Mouse (Mus musculus) layer of hippocampus, adult 2 months (tissue): Measurements from ENCODE around the gene Lipo4. TPM values are rescaled to one million over a fixed set of nuclear protein-coding genes. Genes with fewer than 3 reads are reported as not detected.
"Not testable (repeated sequence)": the region's sequence is repeated elsewhere in the genome, so short reads cannot be mapped to it uniquely, and the experiment has no call there.

Experiments used
- DNase-seq, 2 experiments: peaks; one replicate each; pipeline ENCODE4 v3.0.0; 2022; ENCODE audit warnings: low spot score in 2 of 2
- H3K27ac ChIP-seq: fragments of 200-600 bp; 2 replicates; pipeline ENCODE4 v1.8.1; 2022
- H3K4me3 ChIP-seq: fragments of 200-600 bp; 2 replicates; pipeline ENCODE4 v1.8.1; 2022; ENCODE audit warnings: mild to moderate bottlenecking
- CTCF ChIP-seq: fragments of 200-600 bp; conservative IDR thresholded peaks from 2 replicates; pipeline ENCODE4 v1.8.1; 2022; ENCODE audit warnings: antibody characterized with exemption, mild to moderate bottlenecking, moderate library complexity
- long read RNA-seq, 2 experiments: library from polyadenylated mRNA; stranded (forward); transcript quantifications; one replicate each; pipeline ENCODE4 v2.0.0; 2021; ENCODE audit warnings: borderline mapping rate in 2 of 2
- total RNA-seq, 2 experiments: library from RNA; stranded (reverse); gene quantifications; 2 replicates each; pipeline ENCODE4 v1.2.3; 2021

The Lipo4 gene
- total RNA-seq, result not detected
- long read RNA-seq, experiment 1, result 0 reads
- long read RNA-seq, experiment 2, result 0 reads

GRCm38 (mm10) chr19:33517680-33518079 is at the start of gene Lipo4:
Gene Lipo4 (minus strand): TSS chr19:33517780.
- TF ChIP-seq CTCF, result no peak
- no peak for DNase-seq
- no peak within 1 kb of the TSS for H3K4me3 ChIP-seq
- H3K27ac ChIP-seq, result no peak within 1 kb of the TSS

- H3K4me3 ChIP-seq, DNase-seq, H3K27ac ChIP-seq: not testable (repeated sequence)
These were observed 61.2 kb downstream of the Lipo4 start for GRCm38 (mm10) chr19:33456426-33456825.

- DNase-seq, result no peak
- TF ChIP-seq CTCF, result no peak
- H3K4me3 ChIP-seq, result no peak overlapping the region
- no peak overlapping the region for H3K27ac ChIP-seq
These were observed 63.9 kb downstream of the Lipo4 start for GRCm38 (mm10) chr19:33453725-33454124.

Other genes starting within 250 kb of the Lipo4 start
- gene Rnls, start 125.5 kb downstream of the Lipo4 start, total RNA-seq, result 1 to 10 TPM in 1 of 2 experiments, under 1 TPM in 1; 0.98 to 1.5 TPM
- gene Gm8978, start 107.5 kb upstream of the Lipo4 start, total RNA-seq, result not detected
- gene Lipo2, start 233.6 kb upstream of the Lipo4 start, total RNA-seq, result not detected
- 1 to 10 TPM; 4.1 to 5.5 TPM for gene Lipo3, start 244.2 kb upstream of the Lipo4 start, total RNA-seq